Mouse (Mus musculus): ENCODE measurements around the gene Apoc1. TPM values are rescaled to one million over a fixed set of nuclear protein-coding genes. Genes with fewer than 3 reads are reported as not detected.

The Apoc1 gene
- total and polyA plus RNA-seq, 2 experiments from 2014 or later = 2.3 to 14.2 TPM

- WGBS = 85% methylated on average over 4 of the region's 4 CpGs
- Histone ChIP-seq H3K27ac (no peak overlapping the region), H3K4me1 (ENCODE audit: insufficient read depth, low read length) (no peaks in the 10 kb centered on the region), H3K9me3 (ENCODE audit: low read length) (no peaks in the 10 kb centered on the region), H3K9ac (replicated peaks; ENCODE audit: low read length) (no peak overlapping the region), H3K36me3 (ENCODE audit: insufficient read depth, low read length) (peaks cover 79% of the 10 kb centered on the region), H3K4me3 (ENCODE audit: low read length) (no peak overlapping the region), H3K4me2 (ENCODE audit: low read depth, low read length) (no peak overlapping the region), H3K27me3 (ENCODE audit: insufficient read depth, low read length) (no peaks in the 10 kb centered on the region)
- no peak for TF ChIP-seq CTCF (IDR thresholded peaks at IDR 0.05; ENCODE audit: low read depth)
- no peak for ATAC-seq
- no peak for DNase-seq (ENCODE audit: low spot score)
Observed at GRCm38 (mm10) chr7:19641223-19641622, 51.2 kb downstream of the Apoc1 start.

Other genes starting within 250 kb of the Apoc1 start
- 60.3 and 60.5 TPM in 2 replicates for gene Mark4, start 233.8 kb downstream of the Apoc1 start, total RNA-seq (2014; rRNA removed)
- gene Mark4, start 233.8 kb downstream of the Apoc1 start, polyA plus RNA-seq (2015; fragmentation: Nextera tagmentation; extraction: Ambion mirVana) = 16.2 and 18.1 TPM in 2 replicates
- 0.61 and 1.3 TPM in 2 replicates for gene Exoc3l2, start 229.3 kb downstream of the Apoc1 start, total RNA-seq (2014; rRNA removed)
- 2.0 and 2.3 TPM in 2 replicates for gene Exoc3l2, start 229.3 kb downstream of the Apoc1 start, polyA plus RNA-seq (2015; fragmentation: Nextera tagmentation; extraction: Ambion mirVana)
- 18.8 and 22.4 TPM in 2 replicates for gene Bloc1s3, start 184.3 kb downstream of the Apoc1 start, total RNA-seq (2014; rRNA removed)
- gene Bloc1s3, start 184.3 kb downstream of the Apoc1 start, polyA plus RNA-seq (2015; fragmentation: Nextera tagmentation; extraction: Ambion mirVana) = 3.8 and 4.3 TPM in 2 replicates
- 26.4 and 46.5 TPM in 2 replicates for gene Trappc6a, start 184.3 kb downstream of the Apoc1 start, total RNA-seq (2014; rRNA removed)
- 42.8 and 44.3 TPM in 2 replicates for gene Trappc6a, start 184.3 kb downstream of the Apoc1 start, polyA plus RNA-seq (2015; fragmentation: Nextera tagmentation; extraction: Ambion mirVana)
- 1.9 and 4.4 TPM in 2 replicates for gene Nkpd1, start 174.8 kb downstream of the Apoc1 start, total RNA-seq (2014; rRNA removed)
- gene Nkpd1, start 174.8 kb downstream of the Apoc1 start, polyA plus RNA-seq (2015; fragmentation: Nextera tagmentation; extraction: Ambion mirVana) = 1.3 TPM in 2 replicates
- 125 and 128 TPM in 2 replicates for gene Ppp1r37, start 129.6 kb downstream of the Apoc1 start, total RNA-seq (2014; rRNA removed)
- gene Ppp1r37, start 129.6 kb downstream of the Apoc1 start, polyA plus RNA-seq (2015; fragmentation: Nextera tagmentation; extraction: Ambion mirVana) = 27.0 and 27.7 TPM in 2 replicates
- gene Zfp296, start 115.4 kb downstream of the Apoc1 start, total RNA-seq (2014; rRNA removed) = 0.25 TPM in 1 of 2 replicates, not detected in the other
- gene Zfp296, start 115.4 kb downstream of the Apoc1 start, polyA plus RNA-seq (2015; fragmentation: Nextera tagmentation; extraction: Ambion mirVana) = not detected in 2 replicates
- gene Gemin7, start 115.1 kb downstream of the Apoc1 start, total RNA-seq (2014; rRNA removed) = 60.0 and 61.7 TPM in 2 replicates
- 153 and 162 TPM in 2 replicates for gene Gemin7, start 115.1 kb downstream of the Apoc1 start, polyA plus RNA-seq (2015; fragmentation: Nextera tagmentation; extraction: Ambion mirVana)
- gene Clasrp, start 88.2 kb downstream of the Apoc1 start, total RNA-seq (2014; rRNA removed) = 67.0 and 90.9 TPM in 2 replicates
- 70.3 and 77.5 TPM in 2 replicates for gene Clasrp, start 88.2 kb downstream of the Apoc1 start, polyA plus RNA-seq (2015; fragmentation: Nextera tagmentation; extraction: Ambion mirVana)
- gene Relb, start 63.2 kb downstream of the Apoc1 start, total RNA-seq (2014; rRNA removed) = 9.2 and 10.2 TPM in 2 replicates
- 6.5 and 6.9 TPM in 2 replicates for gene Relb, start 63.2 kb downstream of the Apoc1 start, polyA plus RNA-seq (2015; fragmentation: Nextera tagmentation; extraction: Ambion mirVana)
- 178 and 187 TPM in 2 replicates for gene Clptm1, start 27.6 kb downstream of the Apoc1 start, total RNA-seq (2014; rRNA removed)
- gene Clptm1, start 27.6 kb downstream of the Apoc1 start, polyA plus RNA-seq (2015; fragmentation: Nextera tagmentation; extraction: Ambion mirVana) = 135 and 142 TPM in 2 replicates
- gene Apoc2, start 14.7 kb downstream of the Apoc1 start, total RNA-seq (2014; rRNA removed) = not detected in 2 replicates
- gene Apoc2, start 14.7 kb downstream of the Apoc1 start, polyA plus RNA-seq (2015; fragmentation: Nextera tagmentation; extraction: Ambion mirVana) = 0.38 TPM in 1 of 2 replicates, not detected in the other
- not detected in 2 replicates for gene Gm44805, start 11.2 kb downstream of the Apoc1 start, total RNA-seq (2014; rRNA removed)
- gene Gm44805, start 11.2 kb downstream of the Apoc1 start, polyA plus RNA-seq (2015; fragmentation: Nextera tagmentation; extraction: Ambion mirVana) = not detected in 2 replicates
- not detected in 2 replicates for gene Apoc4, start 11.2 kb downstream of the Apoc1 start, total RNA-seq (2014; rRNA removed)
- gene Apoc4, start 11.2 kb downstream of the Apoc1 start, polyA plus RNA-seq (2015; fragmentation: Nextera tagmentation; extraction: Ambion mirVana) = not detected in 2 replicates
- 2,123 and 2,525 TPM in 2 replicates for gene Apoe, start 6.5 kb upstream of the Apoc1 start, total RNA-seq (2014; rRNA removed)
- gene Apoe, start 6.5 kb upstream of the Apoc1 start, polyA plus RNA-seq (2015; fragmentation: Nextera tagmentation; extraction: Ambion mirVana) = 3,307 and 3,685 TPM in 2 replicates
- 147 and 151 TPM in 2 replicates for gene Tomm40, start 22.8 kb upstream of the Apoc1 start, total RNA-seq (2014; rRNA removed)
- 172 and 173 TPM in 2 replicates for gene Tomm40, start 22.8 kb upstream of the Apoc1 start, polyA plus RNA-seq (2015; fragmentation: Nextera tagmentation; extraction: Ambion mirVana)
- gene Nectin2, start 57.8 kb upstream of the Apoc1 start, total RNA-seq (2014; rRNA removed) = 68.9 and 76.5 TPM in 2 replicates
- 55.6 and 57.5 TPM in 2 replicates for gene Nectin2, start 57.8 kb upstream of the Apoc1 start, polyA plus RNA-seq (2015; fragmentation: Nextera tagmentation; extraction: Ambion mirVana)
- 43.2 and 50.7 TPM in 2 replicates for gene Bcam, start 78.4 kb upstream of the Apoc1 start, total RNA-seq (2014; rRNA removed)
- 29.0 and 30.7 TPM in 2 replicates for gene Bcam, start 78.4 kb upstream of the Apoc1 start, polyA plus RNA-seq (2015; fragmentation: Nextera tagmentation; extraction: Ambion mirVana)
- not detected in 2 replicates for gene Cblc, start 104.1 kb upstream of the Apoc1 start, total RNA-seq (2014; rRNA removed)
- 0.46 and 0.55 TPM in 2 replicates for gene Cblc, start 104.1 kb upstream of the Apoc1 start, polyA plus RNA-seq (2015; fragmentation: Nextera tagmentation; extraction: Ambion mirVana)
- 0.40 and 0.89 TPM in 2 replicates for gene Bcl3, start 130.1 kb upstream of the Apoc1 start, total RNA-seq (2014; rRNA removed)
- gene Bcl3, start 130.1 kb upstream of the Apoc1 start, polyA plus RNA-seq (2015; fragmentation: Nextera tagmentation; extraction: Ambion mirVana) = 0.66 and 1.1 TPM in 2 replicates
- 41.5 and 53.7 TPM in 2 replicates for gene Gm19345, start 159.3 kb upstream of the Apoc1 start, total RNA-seq (2014; rRNA removed)
- 14.6 and 16.1 TPM in 2 replicates for gene Gm19345, start 159.3 kb upstream of the Apoc1 start, polyA plus RNA-seq (2015; fragmentation: Nextera tagmentation; extraction: Ambion mirVana)
- gene Ceacam16, start 168.6 kb upstream of the Apoc1 start, total RNA-seq (2014; rRNA removed) = not detected in 2 replicates
- 0.86 and 0.89 TPM in 2 replicates for gene Ceacam16, start 168.6 kb upstream of the Apoc1 start, polyA plus RNA-seq (2015; fragmentation: Nextera tagmentation; extraction: Ambion mirVana)
- gene Ceacam19, start 195.3 kb upstream of the Apoc1 start, total RNA-seq (2014; rRNA removed) = not detected in 2 replicates
- not detected in 2 replicates for gene Ceacam19, start 195.3 kb upstream of the Apoc1 start, polyA plus RNA-seq (2015; fragmentation: Nextera tagmentation; extraction: Ambion mirVana)
- 9.2 and 11.7 TPM in 2 replicates for gene Pvr, start 228.5 kb upstream of the Apoc1 start, total RNA-seq (2014; rRNA removed)
- gene Pvr, start 228.5 kb upstream of the Apoc1 start, polyA plus RNA-seq (2015; fragmentation: Nextera tagmentation; extraction: Ambion mirVana) = 6.1 and 7.0 TPM in 2 replicates